Mouse (Mus musculus): ENCODE data around the gene Tmem222. TPM values are rescaled to one million over a fixed set of nuclear protein-coding genes. Genes with fewer than 3 reads are reported as not detected.

Gene Tmem222
- total and polyA plus RNA-seq, 2 experiments = 22.7 to 57.0 TPM

- no peaks in the 10 kb centered on the region for H3K27me3 ChIP-seq (ENCODE audit: control insufficient read depth, insufficient read depth, low read length)
- no peaks in the 10 kb centered on the region for H3K79me2 ChIP-seq (ENCODE audit: control insufficient read depth, insufficient read depth, low read length)
- H3K4me1 ChIP-seq (ENCODE audit: control insufficient read depth, insufficient read depth, low read length) = no peaks in the 10 kb centered on the region
- TF ChIP-seq CTCF (IDR thresholded peaks at IDR 0.05; ENCODE audit: low read depth, low read length) (no peak), POLR2A (IDR thresholded peaks at IDR 0.05; ENCODE audit: extremely low read depth, insufficient read depth, low read length) (no peak)
- no peak for DNase-seq (ENCODE audit: extremely low read depth, low read depth, low spot score)
- no peak overlapping the region for H3K4me3 ChIP-seq (ENCODE audit: insufficient read depth, low read depth, low read length)
- 94% methylated on average over 2 of the region's 2 CpGs for WGBS
- no peak overlapping the region for H3K27ac ChIP-seq (replicated peaks; ENCODE audit: insufficient read depth, low read depth, low read length)
- H3K36me3 ChIP-seq (ENCODE audit: control insufficient read depth, insufficient read depth, low read length) = peaks cover 3% of the 10 kb centered on the region; the same call in 1 of the 2 replicates
- no peak overlapping the region for H3K9ac ChIP-seq (ENCODE audit: low read depth, low read length)
Measured at GRCm38 (mm10) chr4:133264559-133264958, 13.0 kb downstream of the Tmem222 start.

GRCm38 (mm10) chr4:133263756-133264155 is 13.8 kb downstream of the Tmem222 start:
- peaks cover 3% of the 10 kb centered on the region; the same call in 1 of the 2 replicates for H3K36me3 ChIP-seq (ENCODE audit: control insufficient read depth, insufficient read depth, low read length)
- 91% methylated on average over 5 of the region's 5 CpGs for WGBS
- H3K27me3 ChIP-seq (ENCODE audit: control insufficient read depth, insufficient read depth, low read length) = no peaks in the 10 kb centered on the region
- no peak overlapping the region for H3K9ac ChIP-seq (ENCODE audit: low read depth, low read length)
- no peak overlapping the region for H3K27ac ChIP-seq (replicated peaks; ENCODE audit: insufficient read depth, low read depth, low read length)
- no peak for DNase-seq (ENCODE audit: extremely low read depth, low read depth, low spot score)
- TF ChIP-seq CTCF (IDR thresholded peaks at IDR 0.05; ENCODE audit: low read depth, low read length) = no peak
- no peak for TF ChIP-seq POLR2A (IDR thresholded peaks at IDR 0.05; ENCODE audit: extremely low read depth, insufficient read depth, low read length)
- no peaks in the 10 kb centered on the region for H3K4me1 ChIP-seq (ENCODE audit: control insufficient read depth, insufficient read depth, low read length)
- no peaks in the 10 kb centered on the region for H3K79me2 ChIP-seq (ENCODE audit: control insufficient read depth, insufficient read depth, low read length)
- no peak overlapping the region for H3K4me3 ChIP-seq (ENCODE audit: insufficient read depth, low read depth, low read length)

GRCm38 (mm10) chr4:133262882-133263281 is 14.7 kb downstream of the Tmem222 start, which contains the start of gene Sytl1:
Gene Sytl1 (minus strand): TSS chr4:133263113.
- H3K27me3 ChIP-seq (ENCODE audit: control insufficient read depth, insufficient read depth, low read length) = no peaks in the 10 kb centered on the region
- peaks cover 3% of the 10 kb centered on the region; the same call in 1 of the 2 replicates for H3K36me3 ChIP-seq (ENCODE audit: control insufficient read depth, insufficient read depth, low read length)
- peaks cover 2% of the 10 kb centered on the region; the same call in 1 of the 2 replicates for H3K4me1 ChIP-seq (ENCODE audit: control insufficient read depth, insufficient read depth, low read length)
- TF ChIP-seq CTCF (IDR thresholded peaks at IDR 0.05; ENCODE audit: low read depth, low read length) (0 out of 2 replicates have a peak, but pooled peaks have one; percentile 21), POLR2A (IDR thresholded peaks at IDR 0.05; ENCODE audit: extremely low read depth, insufficient read depth, low read length) (no peak)
- H3K79me2 ChIP-seq (ENCODE audit: control insufficient read depth, insufficient read depth, low read length) = no peaks in the 10 kb centered on the region
- peak within 1 kb of the TSS; percentile 58; the same call in 1 of the 2 replicates for H3K9ac ChIP-seq (ENCODE audit: low read depth, low read length)
- no peak within 1 kb of the TSS for H3K27ac ChIP-seq (replicated peaks; ENCODE audit: insufficient read depth, low read depth, low read length)
- peak within 1 kb of the TSS; percentile 28 for H3K4me3 ChIP-seq (ENCODE audit: insufficient read depth, low read depth, low read length)
- peak; percentile 49 for DNase-seq (ENCODE audit: extremely low read depth, low read depth, low spot score)
- 46% methylated on average over 7 of the region's 7 CpGs for WGBS

- Histone ChIP-seq H3K36me3 (ENCODE audit: control insufficient read depth, insufficient read depth, low read length) (peaks cover 1% of the 10 kb centered on the region; the same call in 1 of the 2 replicates), H3K27me3 (ENCODE audit: control insufficient read depth, insufficient read depth, low read length) (no peaks in the 10 kb centered on the region), H3K79me2 (ENCODE audit: control insufficient read depth, insufficient read depth, low read length) (no peaks in the 10 kb centered on the region), H3K4me1 (ENCODE audit: control insufficient read depth, insufficient read depth, low read length) (peaks cover 6% of the 10 kb centered on the region; the same call in 1 of the 2 replicates), H3K27ac (replicated peaks; ENCODE audit: insufficient read depth, low read depth, low read length) (no peak overlapping the region), H3K4me3 (ENCODE audit: insufficient read depth, low read depth, low read length) (peak overlapping the region; percentile 4; the same call in 1 of the 2 replicates), H3K9ac (ENCODE audit: low read depth, low read length) (no peak overlapping the region; the same call in 1 of the 2 replicates)
- 77% methylated on average over 7 of the region's 7 CpGs for WGBS
- no peak for DNase-seq (ENCODE audit: extremely low read depth, low read depth, low spot score)
- no peak for TF ChIP-seq POLR2A (IDR thresholded peaks at IDR 0.05; ENCODE audit: extremely low read depth, insufficient read depth, low read length)
- no peak for TF ChIP-seq CTCF (IDR thresholded peaks at IDR 0.05; ENCODE audit: low read depth, low read length)
Measured at GRCm38 (mm10) chr4:133262375-133262765, 15.2 kb downstream of the Tmem222 start.

GRCm38 (mm10) chr4:133261641-133262374 is 15.8 kb downstream of the Tmem222 start:
- TF ChIP-seq POLR2A (IDR thresholded peaks at IDR 0.05; ENCODE audit: extremely low read depth, insufficient read depth, low read length) (no peak), CTCF (IDR thresholded peaks at IDR 0.05; ENCODE audit: low read depth, low read length) (no peak)
- H3K4me3 ChIP-seq (ENCODE audit: insufficient read depth, low read depth, low read length) = no peak overlapping the region
- peaks cover 7% of the 10 kb centered on the region; the same call in 1 of the 2 replicates for H3K4me1 ChIP-seq (ENCODE audit: control insufficient read depth, insufficient read depth, low read length)
- H3K27ac ChIP-seq (replicated peaks; ENCODE audit: insufficient read depth, low read depth, low read length) = no peak overlapping the region
- 0 out of 2 replicates have a peak overlapping the region, but pooled peaks have one; percentile 9 for H3K9ac ChIP-seq (ENCODE audit: low read depth, low read length)
- no peak for DNase-seq (ENCODE audit: extremely low read depth, low read depth, low spot score)
- H3K79me2 ChIP-seq (ENCODE audit: control insufficient read depth, insufficient read depth, low read length) = no peaks in the 10 kb centered on the region
- no peaks in the 10 kb centered on the region for H3K27me3 ChIP-seq (ENCODE audit: control insufficient read depth, insufficient read depth, low read length)
- H3K36me3 ChIP-seq (ENCODE audit: control insufficient read depth, insufficient read depth, low read length) = no peaks in the 10 kb centered on the region; the same call in 1 of the 2 replicates
- 71% methylated on average over 10 of the region's 10 CpGs for WGBS
